In the genomic region with DNA sequence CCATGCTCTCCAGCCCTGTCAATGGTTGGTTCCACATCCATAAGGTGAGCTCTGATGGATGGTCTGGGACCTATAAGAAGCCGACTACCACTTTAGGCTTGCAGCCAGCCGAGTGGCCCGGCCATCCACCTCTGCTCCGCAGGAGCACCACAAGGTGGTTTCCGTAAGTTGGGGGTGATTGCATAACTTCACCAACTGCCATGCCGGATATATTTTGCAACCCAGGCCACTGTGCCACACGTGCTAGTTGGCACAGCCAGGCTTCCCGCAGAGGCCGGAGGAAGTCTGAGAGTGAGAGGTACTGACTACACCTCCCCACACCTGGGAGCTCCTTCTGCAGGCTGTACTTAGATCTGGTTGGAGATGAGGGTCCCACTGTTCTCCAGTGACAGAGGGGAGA, we compare ENCODE assay signal across 31 mouse cellular contexts. TPM values are rescaled to one million over a fixed set of nuclear protein-coding genes. Genes with fewer than 3 reads are reported as not detected.
"Had no signal": no experiment of that assay in that cellular context is flagged by ENCODE, and none has a peak within 500 bp of the region (broad histone marks: within the 10 kb centered on the region; RNA-seq: fewer than 3 reads in every experiment).

No protein-coding gene starts in this region.

- ATAC-seq: intestine, postnatal 0 days; liver, postnatal 0 days had no signal

- H3K9ac ChIP-seq: limb, embryonic 13.5 days; liver, embryonic 14.5 days; liver, postnatal 0 days; lung, embryonic 15.5 days; neural tube, embryonic 12.5 days; neural tube, embryonic 15.5 days had no signal

- H3K27me3 ChIP-seq: limb, embryonic 13.5 days; lung, embryonic 15.5 days; neural tube, embryonic 12.5 days; neural tube, embryonic 15.5 days had no signal

- H3K4me1 ChIP-seq: limb, embryonic 10.5 days; limb, embryonic 13.5 days; lung, embryonic 15.5 days; neural tube, embryonic 12.5 days; neural tube, embryonic 15.5 days had no signal

- H3K36me3 ChIP-seq: limb, embryonic 10.5 days; limb, embryonic 13.5 days; lung, embryonic 15.5 days; neural tube, embryonic 12.5 days; neural tube, embryonic 15.5 days had no signal

- H3K4me2 ChIP-seq: limb, embryonic 13.5 days; lung, embryonic 15.5 days; midbrain, embryonic 11.5 days; neural tube, embryonic 12.5 days; neural tube, embryonic 15.5 days had no signal

- H3K27ac ChIP-seq: kidney, postnatal 0 days; layer of hippocampus, adult 2 months; limb, embryonic 10.5 days; limb, embryonic 13.5 days; liver, embryonic 14.5 days; lung, embryonic 15.5 days; neural tube, embryonic 12.5 days; neural tube, embryonic 15.5 days had no signal

- H3K4me3 ChIP-seq: layer of hippocampus, adult 2 months; limb, embryonic 10.5 days; limb, embryonic 13.5 days; lung, embryonic 15.5 days; megakaryocyte, embryonic 14.5 days; neural tube, embryonic 12.5 days; neural tube, embryonic 15.5 days had no signal

- H3K9me3 ChIP-seq: limb, embryonic 10.5 days; limb, embryonic 13.5 days; lung, embryonic 15.5 days; neural tube, embryonic 12.5 days; neural tube, embryonic 15.5 days had no signal

- DNase-seq: kidney, adult 2 months; kidney, postnatal 25 days; layer of hippocampus, adult 9-11 months; liver; liver, postnatal 0 days; lung, postnatal 10 days; lung, postnatal 4 days; midbrain, embryonic 14.5 days; thymus, adult 18-20 months; thymus, postnatal 36 days had no signal

RNA-seq across cellular contexts. Expression of gene Dnajb8, which starts 56.0 kb away (rescaled TPM):
- total RNA-seq: layer of hippocampus, adult 2 months; layer of hippocampus, postnatal 25 days; left cerebral cortex, adult 18-20 months; left cerebral cortex, postnatal 25 days; midbrain, postnatal 0 days had no signal
- polyA plus RNA-seq: intestine, postnatal 0 days; kidney, adult 2 months; kidney, embryonic 14.5 days; kidney, postnatal 0 days; large intestine, adult 2 months; limb, embryonic 10.5 days; limb, embryonic 13.5 days; liver, embryonic 14.5 days; liver, postnatal 0 days; lung, embryonic 15.5 days; midbrain, embryonic 11.5 days; midbrain, embryonic 14.5 days; midbrain, postnatal 0 days; neural tube, embryonic 12.5 days; neural tube, embryonic 15.5 days; small intestine, adult 2 months; spleen, adult 2 months; stomach, embryonic 16.5 days; urinary bladder, adult 2 months had no signal
